Mouse (Mus musculus) hindbrain, embryonic 15.5 days (tissue): ENCODE results near the gene Jun. TPM values are rescaled to one million over a fixed set of nuclear protein-coding genes. Genes with fewer than 3 reads are reported as not detected.

ENCODE experiments used
- ATAC-seq: fragments of 200-750 bp; cut with Nextera tagmentation; 2 replicates; pipeline ENCODE4 v1.8.0; 2017; ENCODE audit warnings: low read depth, moderate number of reproducible peaks, moderate TSS enrichment; ENCODE audit not compliant: low FRiP score
- H3K27ac ChIP-seq: fragments of 300-500 bp; sonication (generic); replicated peaks from 2 replicates; pipeline ENCODE4 v1.5.1; 2015; ENCODE audit warnings: mild to moderate bottlenecking, inconsistent platforms
- H3K27me3 ChIP-seq: fragments of 300-500 bp; sonication (generic); 2 replicates; pipeline ENCODE4 v1.6.1; 2015; ENCODE audit warnings: control low read depth, inconsistent platforms
- H3K36me3 ChIP-seq: fragments of 300-500 bp; sonication (generic); 2 replicates; pipeline ENCODE4 v1.6.1; 2015; ENCODE audit warnings: control low read depth, inconsistent platforms
- H3K4me1 ChIP-seq: fragments of 300-500 bp; sonication (generic); replicated peaks from 2 replicates; pipeline ENCODE4 v1.6.1; 2015; ENCODE audit warnings: control low read depth, inconsistent platforms
- H3K4me2 ChIP-seq: fragments of 300-500 bp; sonication (generic); 2 replicates; pipeline ENCODE4 v1.6.1; 2015; ENCODE audit warnings: moderate library complexity, mild to moderate bottlenecking, inconsistent platforms
- H3K4me3 ChIP-seq: fragments of 300-500 bp; sonication (generic); 2 replicates; pipeline ENCODE4 v1.5.1; 2015; ENCODE audit warnings: mild to moderate bottlenecking, inconsistent platforms
- H3K9ac ChIP-seq: fragments of 300-500 bp; sonication (generic); 2 replicates; pipeline ENCODE4 v1.6.1; 2015; ENCODE audit warnings: inconsistent platforms
- H3K9me3 ChIP-seq: fragments of 300-500 bp; sonication (generic); 2 replicates; pipeline ENCODE4 v1.6.1; 2016; ENCODE audit warnings: control low read depth, inconsistent platforms
- WGBS: fragments of 180-500 bp; shearing (Covaris S2); methylation state at CpG from one replicate; pipeline ENCODE4 v1.1.7; 2015; 5-methylcytosine and 5-hydroxymethylcytosine counted together
- polyA plus RNA-seq: library from polyadenylated mRNA; unstranded; fragments of >200 nt; fragmentation: Nextera tagmentation; extraction: Ambion mirVana; gene quantifications from 2 replicates; pipeline ENCODE4 v1.2.1, GENCODE M21; 2015

The Jun gene
- polyA plus RNA-seq, 1 experiment from 2014 or later: 62.3 TPM

DNA sequence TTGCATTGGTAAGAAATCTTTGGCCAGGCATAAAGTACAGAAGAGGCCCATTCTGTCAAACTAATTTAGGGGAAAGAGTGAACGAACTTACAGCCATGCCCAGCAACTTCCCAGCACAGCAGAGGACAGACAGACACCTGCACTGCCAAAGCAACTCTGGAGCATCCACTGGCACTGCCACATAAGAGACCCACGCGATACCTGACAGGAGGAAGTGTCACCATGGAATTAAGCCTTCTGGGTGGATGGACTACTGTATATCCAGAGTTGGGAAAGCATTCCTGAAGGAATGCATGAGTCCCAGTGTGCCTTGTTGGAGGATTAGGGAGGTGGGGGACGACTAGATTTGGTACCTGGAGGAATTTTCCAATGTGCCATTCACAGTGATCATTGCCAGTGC lies 39.5 kb upstream of the Jun start:
- no peaks in the 10 kb centered on the region for H3K27me3 ChIP-seq
- H3K36me3 ChIP-seq: no peaks in the 10 kb centered on the region
- H3K4me3 ChIP-seq: no peak overlapping the region
- H3K9me3 ChIP-seq: no peaks in the 10 kb centered on the region
- ATAC-seq: no peak
- H3K9ac ChIP-seq: no peak overlapping the region
- no peak overlapping the region for H3K27ac ChIP-seq
- H3K4me1 ChIP-seq: 0 out of 2 replicates have a peak, but pooled peaks cover 4% of the 10 kb centered on the region
- 89% methylated on average over 4 of the region's 4 CpGs for WGBS
- no peak overlapping the region for H3K4me2 ChIP-seq

DNA sequence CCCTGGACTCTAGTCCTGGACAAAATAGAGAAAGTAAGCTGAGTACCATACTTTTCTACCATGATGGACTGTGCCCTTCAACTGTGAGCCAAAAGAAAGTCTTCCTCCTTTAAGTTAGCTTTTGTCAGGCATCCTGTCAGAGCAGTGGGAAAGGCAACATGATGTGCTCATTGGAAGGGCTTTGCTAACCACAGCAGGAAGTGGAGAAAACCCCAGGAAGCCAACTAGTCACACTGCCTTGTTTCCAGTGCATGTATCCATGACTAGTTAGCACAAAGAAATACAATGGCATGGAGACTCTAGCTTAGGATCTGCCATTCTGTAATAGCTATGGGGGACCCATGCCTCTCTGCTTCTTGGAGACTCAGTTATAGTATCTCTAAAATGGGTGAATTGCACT lies 37.9 kb upstream of the Jun start:
- Histone ChIP-seq H3K27ac (no peak overlapping the region), H3K9me3 (no peaks in the 10 kb centered on the region), H3K9ac (no peak overlapping the region), H3K36me3 (no peaks in the 10 kb centered on the region), H3K27me3 (no peaks in the 10 kb centered on the region), H3K4me2 (no peak overlapping the region), H3K4me3 (no peak overlapping the region), H3K4me1 (0 out of 2 replicates have a peak, but pooled peaks cover 4% of the 10 kb centered on the region)
- ATAC-seq: no peak

DNA sequence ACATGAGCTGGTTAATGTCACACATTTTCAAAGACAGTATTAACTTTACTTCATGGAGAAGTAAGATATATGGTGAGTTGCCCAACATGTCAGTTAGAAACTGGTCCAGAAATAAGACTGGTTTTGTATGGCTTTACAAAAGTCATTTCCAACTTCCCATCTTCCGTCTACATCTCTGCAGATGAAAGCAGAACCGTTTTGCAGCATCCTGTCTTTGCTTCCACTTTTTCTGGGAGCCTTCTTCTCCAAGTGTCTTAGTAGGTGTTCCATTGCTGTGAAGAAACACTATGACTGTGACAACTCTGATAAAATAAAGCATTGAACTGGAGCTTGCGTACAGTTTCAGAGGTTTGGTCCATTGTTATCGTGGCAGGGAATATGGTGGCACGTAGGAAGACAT lies 37.0 kb upstream of the Jun start:
- Histone ChIP-seq H3K36me3 (no peaks in the 10 kb centered on the region), H3K4me1 (0 out of 2 replicates have a peak, but pooled peaks cover 4% of the 10 kb centered on the region), H3K27ac (no peak overlapping the region), H3K4me2 (no peak overlapping the region), H3K4me3 (no peak overlapping the region), H3K27me3 (no peaks in the 10 kb centered on the region), H3K9ac (no peak overlapping the region), H3K9me3 (no peaks in the 10 kb centered on the region)
- 96% methylated on average over 5 of the region's 5 CpGs for WGBS
- no peak for ATAC-seq

DNA sequence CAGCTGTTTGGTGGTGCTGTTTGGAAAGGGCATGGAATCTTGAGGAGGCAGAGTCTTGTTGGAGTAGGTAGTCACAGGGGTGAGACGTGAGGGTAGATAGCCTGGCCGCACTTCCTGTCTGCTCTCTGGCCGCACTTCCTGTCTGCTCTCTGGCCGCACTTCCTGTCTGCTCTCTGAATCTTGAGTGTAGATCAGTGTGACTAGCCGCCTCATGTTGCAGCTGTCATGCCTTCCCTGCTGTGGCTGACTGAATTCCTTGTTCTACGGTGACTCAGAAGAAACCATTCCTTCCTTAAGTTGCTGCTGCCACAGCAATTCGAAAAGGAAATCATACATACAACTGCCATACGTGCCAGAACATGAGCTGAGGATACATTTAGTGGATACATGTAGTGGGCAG lies 31.9 kb upstream of the Jun start:
- 86% methylated on average over 8 of the region's 8 CpGs for WGBS
- no peak for ATAC-seq
- H3K4me1 ChIP-seq: peaks cover 8% of the 10 kb centered on the region; the same call in 1 of the 2 replicates
- no peak overlapping the region for H3K4me2 ChIP-seq
- H3K9me3 ChIP-seq: no peaks in the 10 kb centered on the region
- no peaks in the 10 kb centered on the region for H3K27me3 ChIP-seq
- no peaks in the 10 kb centered on the region for H3K36me3 ChIP-seq
- no peak overlapping the region for H3K9ac ChIP-seq
- H3K27ac ChIP-seq: no peak overlapping the region
- no peak overlapping the region for H3K4me3 ChIP-seq

DNA sequence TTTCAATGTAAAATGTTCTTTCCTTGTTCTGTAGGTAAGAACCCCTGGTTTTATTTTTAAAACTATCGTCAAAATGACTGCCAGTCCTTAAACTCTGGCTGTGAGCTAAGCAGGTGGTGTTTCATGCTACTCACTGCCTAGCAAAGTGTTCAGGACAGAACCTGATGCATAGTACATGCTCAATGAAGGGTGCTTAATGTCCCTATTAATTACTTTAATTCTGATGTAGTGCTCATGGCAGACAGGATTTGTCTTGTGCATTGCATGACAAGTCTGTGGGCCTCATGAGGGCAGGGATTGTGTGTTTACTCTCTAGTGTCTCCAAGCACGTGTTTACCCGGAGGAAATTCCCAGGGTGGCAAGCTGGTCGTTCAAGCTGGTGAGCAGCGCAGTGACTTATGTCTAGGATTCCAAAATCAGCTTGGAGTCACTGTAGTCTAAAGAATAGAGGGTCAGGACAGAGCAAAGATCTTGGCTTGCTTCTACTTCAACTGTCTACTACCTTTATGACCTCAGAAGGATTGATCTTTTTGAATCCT lies 31.2 kb upstream of the Jun start:
- 42% methylated on average over 5 of the region's 5 CpGs for WGBS
- Histone ChIP-seq H3K27ac (peak overlapping the region; percentile 25; the same call in 1 of the 2 replicates), H3K36me3 (no peaks in the 10 kb centered on the region), H3K4me3 (no peak overlapping the region), H3K9ac (no peak overlapping the region), H3K4me2 (no peak overlapping the region), H3K9me3 (no peaks in the 10 kb centered on the region), H3K27me3 (no peaks in the 10 kb centered on the region), H3K4me1 (peaks cover 8% of the 10 kb centered on the region; the same call in 1 of the 2 replicates)
- ATAC-seq: peak; percentile 24; the same call in 1 of the 2 replicates

DNA sequence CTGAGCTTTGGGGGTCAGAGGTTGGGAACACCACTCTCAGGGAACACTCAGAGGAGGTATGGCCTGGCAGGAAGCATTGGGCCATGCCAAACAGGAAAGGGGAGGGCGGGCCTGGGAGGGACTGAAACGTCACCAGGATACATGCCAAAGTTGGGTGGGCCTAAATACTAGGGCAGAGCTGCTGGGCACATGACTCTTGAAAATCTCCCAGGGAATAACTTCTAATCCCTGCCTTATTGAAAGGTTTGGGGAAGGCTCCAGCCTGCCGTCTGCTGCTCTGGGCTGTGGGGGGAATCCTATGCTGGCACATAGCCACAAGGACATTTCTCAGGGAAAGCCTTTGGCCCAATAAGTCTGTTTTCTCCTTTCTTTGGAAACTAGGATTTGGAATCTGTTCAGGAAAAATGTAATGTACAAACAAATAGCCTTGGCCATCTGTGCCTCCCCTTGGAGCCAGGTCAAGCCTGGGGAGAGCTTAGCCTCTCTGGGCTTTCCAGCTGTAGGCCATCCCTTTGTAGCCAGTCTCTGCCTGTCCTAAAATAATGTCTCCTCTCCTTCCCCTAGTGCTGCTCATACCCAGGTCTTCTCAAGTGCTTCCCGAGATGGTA lies 30.6 kb upstream of the Jun start:
- Histone ChIP-seq H3K36me3 (no peaks in the 10 kb centered on the region), H3K27me3 (no peaks in the 10 kb centered on the region), H3K9ac (no peak overlapping the region), H3K4me1 (peaks cover 8% of the 10 kb centered on the region; the same call in 1 of the 2 replicates), H3K4me3 (no peak overlapping the region), H3K4me2 (no peak overlapping the region), H3K27ac (peak overlapping the region; percentile 25; the same call in 1 of the 2 replicates), H3K9me3 (no peaks in the 10 kb centered on the region)
- 44% methylated on average over 4 of the region's 4 CpGs for WGBS
- ATAC-seq: peak; percentile 84

DNA sequence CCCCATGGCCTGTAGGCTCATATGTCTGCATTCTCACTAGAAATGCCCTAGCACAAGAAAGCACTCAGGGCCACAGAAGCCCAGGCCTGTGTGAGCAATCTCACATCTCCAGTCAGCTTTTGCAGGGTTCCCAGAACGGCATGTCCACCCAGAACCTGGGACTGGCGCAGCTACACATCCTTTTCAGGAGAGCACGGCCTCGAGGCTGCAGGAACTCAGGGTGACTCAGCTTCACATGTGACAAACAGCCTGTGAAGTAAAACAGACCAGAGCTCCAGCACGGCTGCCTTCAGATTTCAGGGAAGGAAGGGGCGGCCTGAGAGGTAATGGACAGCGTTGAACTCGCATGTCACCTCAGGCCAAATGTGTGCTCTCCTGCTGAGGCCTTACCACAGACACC lies 29.6 kb upstream of the Jun start:
- Histone ChIP-seq H3K4me3 (no peak overlapping the region), H3K9ac (no peak overlapping the region), H3K4me1 (peaks cover 8% of the 10 kb centered on the region; the same call in 1 of the 2 replicates), H3K4me2 (no peak overlapping the region), H3K9me3 (no peaks in the 10 kb centered on the region), H3K27me3 (no peaks in the 10 kb centered on the region), H3K36me3 (no peaks in the 10 kb centered on the region), H3K27ac (no peak overlapping the region)
- no peak for ATAC-seq
- 81% methylated on average over 8 of the region's 8 CpGs for WGBS

DNA sequence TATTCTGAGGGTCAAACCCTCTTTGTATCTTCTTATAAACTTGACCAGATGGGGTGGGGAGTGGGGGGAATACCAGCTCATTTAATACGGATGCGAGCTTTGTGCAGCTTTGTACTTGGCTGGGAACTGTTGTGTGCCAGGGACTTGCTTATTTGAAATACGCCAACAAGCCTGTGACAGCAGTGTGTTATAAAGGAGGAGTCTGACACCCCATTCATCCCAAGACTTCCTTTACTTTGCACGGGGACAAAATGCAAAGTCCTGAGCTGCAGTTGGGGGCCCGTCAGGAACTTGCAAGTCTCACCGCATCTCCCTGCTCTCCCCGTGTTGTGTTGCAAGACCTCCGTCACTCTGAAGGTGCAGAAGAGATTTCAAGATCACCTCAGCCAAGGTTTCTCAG lies 26.6 kb upstream of the Jun start:
- Histone ChIP-seq H3K27me3 (no peaks in the 10 kb centered on the region), H3K27ac (no peak overlapping the region), H3K4me3 (no peak overlapping the region), H3K4me2 (no peak overlapping the region), H3K4me1 (peaks cover 8% of the 10 kb centered on the region; the same call in 1 of the 2 replicates), H3K9me3 (no peaks in the 10 kb centered on the region), H3K36me3 (no peaks in the 10 kb centered on the region), H3K9ac (no peak overlapping the region)
- WGBS: 50% methylated on average over 8 of the region's 8 CpGs
- no peak for ATAC-seq

DNA sequence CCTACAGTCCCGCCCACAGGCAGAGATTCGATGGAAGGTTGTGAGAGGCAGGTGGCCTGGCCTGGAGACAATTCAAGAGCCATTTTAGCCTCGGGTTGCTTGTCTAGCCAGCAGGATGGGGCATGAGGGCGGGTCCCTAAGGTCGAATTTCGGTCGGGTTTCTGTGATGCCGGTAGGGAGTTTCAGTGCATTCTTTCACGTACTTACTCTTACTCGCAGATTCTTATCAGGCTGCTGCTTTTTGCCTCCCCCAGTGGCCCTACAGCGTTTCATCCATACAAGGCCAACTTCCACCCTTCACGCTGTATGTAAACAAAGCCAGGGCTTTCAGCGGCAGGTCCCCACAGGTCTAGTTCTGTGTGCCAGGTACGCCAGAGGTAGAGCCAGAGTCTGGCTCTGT lies 24.3 kb upstream of the Jun start:
- H3K9me3 ChIP-seq: no peaks in the 10 kb centered on the region
- H3K27ac ChIP-seq: no peak overlapping the region
- H3K4me1 ChIP-seq: no peaks in the 10 kb centered on the region
- no peaks in the 10 kb centered on the region for H3K36me3 ChIP-seq
- H3K9ac ChIP-seq: no peak overlapping the region
- H3K4me3 ChIP-seq: no peak overlapping the region
- WGBS: 78% methylated on average over 14 of the region's 14 CpGs
- no peak overlapping the region for H3K4me2 ChIP-seq
- no peak for ATAC-seq
- no peaks in the 10 kb centered on the region for H3K27me3 ChIP-seq

DNA sequence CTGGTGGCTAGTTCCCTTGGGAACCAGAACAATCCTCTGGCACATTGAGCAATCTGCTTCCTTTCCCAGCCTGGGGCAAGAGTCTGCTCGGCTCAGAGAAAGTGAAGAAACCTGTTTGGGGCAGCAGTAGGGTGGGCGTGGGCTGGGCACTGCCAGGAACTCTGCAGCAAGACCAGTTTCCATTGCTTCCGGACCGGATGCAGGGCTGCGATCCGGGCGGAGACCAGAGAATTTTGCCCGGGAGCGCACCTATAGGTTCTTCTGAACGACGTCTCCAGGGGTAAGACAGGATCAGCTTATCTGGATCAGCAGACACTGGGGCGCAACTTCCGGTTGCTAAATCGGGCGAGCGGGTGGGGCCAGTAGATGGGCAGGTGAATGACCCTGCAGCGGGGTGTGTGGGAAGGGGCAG lies 23.6 kb upstream of the Jun start:
- H3K36me3 ChIP-seq: no peaks in the 10 kb centered on the region
- 93% methylated on average over 17 of the region's 17 CpGs for WGBS
- no peak overlapping the region for H3K27ac ChIP-seq
- no peaks in the 10 kb centered on the region for H3K27me3 ChIP-seq
- no peak for ATAC-seq
- no peak overlapping the region for H3K4me3 ChIP-seq
- no peaks in the 10 kb centered on the region for H3K4me1 ChIP-seq
- no peak overlapping the region for H3K4me2 ChIP-seq
- H3K9me3 ChIP-seq: no peaks in the 10 kb centered on the region
- H3K9ac ChIP-seq: no peak overlapping the region

DNA sequence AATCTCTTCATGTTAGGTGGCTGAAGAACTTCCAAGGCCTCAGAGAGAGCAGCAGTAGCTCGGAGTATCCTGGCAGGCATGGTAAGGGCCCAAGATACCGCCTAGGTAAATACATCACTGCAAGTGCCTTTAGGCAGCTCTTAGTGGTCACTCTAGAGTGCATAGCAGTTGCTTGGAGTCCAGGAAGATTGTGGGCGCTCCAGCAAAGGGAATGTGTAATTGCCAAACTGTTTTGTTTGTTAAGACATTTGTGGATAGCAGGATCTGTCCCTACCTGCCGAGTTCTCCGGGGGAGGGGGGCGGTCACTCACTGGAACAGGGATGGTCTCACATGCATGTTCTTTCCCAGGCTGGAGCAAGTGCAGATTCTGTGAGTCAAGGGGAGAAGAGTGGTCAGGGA lies 22.3 kb upstream of the Jun start:
- Histone ChIP-seq H3K4me2 (no peak overlapping the region), H3K27ac (no peak overlapping the region), H3K9ac (no peak overlapping the region), H3K9me3 (no peaks in the 10 kb centered on the region), H3K27me3 (no peaks in the 10 kb centered on the region), H3K36me3 (no peaks in the 10 kb centered on the region), H3K4me3 (no peak overlapping the region), H3K4me1 (no peaks in the 10 kb centered on the region)
- no peak for ATAC-seq
- 92% methylated on average over 6 of the region's 6 CpGs for WGBS

DNA sequence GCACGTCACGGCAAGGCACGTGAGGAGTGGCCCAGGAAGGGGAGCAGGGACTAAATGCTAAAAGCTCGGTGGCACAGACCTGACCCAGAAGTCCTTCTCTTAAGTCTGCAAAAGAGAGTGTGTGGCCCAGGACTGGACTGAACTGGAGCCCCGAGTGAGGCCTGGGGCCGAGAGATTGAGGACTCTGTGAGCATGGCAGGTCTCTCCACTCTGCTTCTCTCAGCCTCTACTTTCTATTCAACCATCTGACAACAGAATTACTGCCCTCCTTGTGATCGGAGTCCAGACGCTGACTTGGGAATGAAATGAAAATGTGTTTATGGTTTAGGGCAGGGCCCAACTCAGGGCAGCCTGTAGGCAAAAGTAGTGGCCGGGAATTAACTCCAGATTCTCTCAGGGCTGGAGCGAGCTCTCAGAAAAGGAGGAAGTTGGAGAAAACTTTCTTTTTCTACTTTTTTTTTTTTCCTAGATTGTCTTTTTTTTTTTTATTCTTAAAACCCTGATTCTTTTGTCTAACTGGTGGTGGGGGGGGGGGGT lies 21.3 kb upstream of the Jun start:
- Histone ChIP-seq H3K9ac (no peak overlapping the region), H3K4me2 (no peak overlapping the region)
- 81% methylated on average over 10 of the region's 10 CpGs for WGBS

More for the DNA sequence above, 21.3 kb upstream of the Jun start:
- Histone ChIP-seq H3K36me3 (no peaks in the 10 kb centered on the region), H3K4me1 (no peaks in the 10 kb centered on the region), H3K27ac (no peak overlapping the region), H3K27me3 (no peaks in the 10 kb centered on the region), H3K9me3 (no peaks in the 10 kb centered on the region), H3K4me3 (no peak overlapping the region)
- no peak for ATAC-seq
